Mouse (Mus musculus) lung, postnatal 36 days (tissue): ENCODE measurements at regions not wholly inside any gene's neighbourhood (a gene's known extent, or its start where the extent isn't known, plus 50 kb on each side); places are given as distances from the start of the nearest gene placed in this dataset.

Experiments
- DNase-seq: peaks from one replicate; pipeline ENCODE4 v3.0.0; 2022; ENCODE audit warnings: mixed read lengths

DNA sequence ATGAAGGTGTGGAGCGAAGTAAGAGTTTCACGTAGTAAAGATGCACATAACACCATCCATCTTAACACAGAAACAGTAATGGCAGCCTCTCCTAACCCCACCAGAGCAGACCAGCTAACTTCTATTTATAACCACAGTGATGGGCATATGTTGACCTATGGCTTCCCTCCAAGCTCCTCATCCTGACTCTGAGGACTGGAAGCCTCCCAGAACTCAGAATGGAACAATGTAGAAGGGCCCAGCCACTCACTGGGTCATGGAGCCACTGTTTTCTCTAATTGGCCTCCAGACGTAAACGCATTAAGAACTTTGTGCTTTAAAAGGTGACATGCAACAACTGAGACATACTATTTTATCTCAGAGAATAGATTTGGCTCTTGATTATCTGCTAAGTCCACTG lies 77.0 kb downstream of the Irs2 start:
- DNase-seq = no peak

DNA sequence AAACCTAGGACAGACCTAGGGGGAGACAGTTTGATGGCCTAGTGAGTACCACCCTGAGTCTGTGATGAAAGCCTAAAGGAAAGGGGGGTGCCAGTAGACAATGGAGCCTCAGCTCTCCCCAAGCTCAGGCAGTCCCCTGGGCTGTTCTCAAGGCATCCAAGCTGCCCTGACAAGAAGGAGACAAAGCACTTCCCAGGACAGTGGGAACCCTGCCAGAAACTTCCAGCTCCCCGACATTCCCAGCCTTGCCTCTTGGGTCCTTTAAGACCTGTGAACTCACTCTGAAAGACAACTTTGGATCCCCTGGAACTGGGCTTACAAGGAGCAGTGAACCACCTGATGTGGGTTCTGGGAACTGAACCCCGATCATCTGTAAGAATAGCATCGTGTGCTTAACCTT lies 79.4 kb downstream of the Irs2 start:
- no peak for DNase-seq

DNA sequence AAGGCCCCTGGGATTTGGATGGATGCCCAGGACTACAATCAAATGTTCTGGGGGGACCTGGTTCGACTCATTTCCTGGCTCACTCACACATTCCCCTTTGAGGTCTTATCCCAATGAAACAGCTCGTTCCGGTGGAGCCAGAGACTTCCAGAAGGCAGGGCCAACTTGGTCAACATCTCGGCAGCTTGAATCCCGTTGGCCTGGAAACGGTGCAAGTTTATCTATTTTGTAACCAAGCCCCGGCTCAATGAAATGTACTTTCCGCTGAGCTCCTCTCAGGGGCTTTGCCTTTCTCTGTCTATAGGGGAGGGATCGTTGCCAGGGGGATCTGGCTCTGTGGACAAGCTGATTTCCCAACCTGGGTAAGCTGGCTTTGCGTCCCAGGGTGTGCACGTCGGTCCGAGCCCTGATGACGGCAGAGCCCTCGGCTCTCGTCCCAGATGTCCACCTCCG lies 79.9 kb downstream of the Irs2 start:
- peak; percentile 79 for DNase-seq

DNA sequence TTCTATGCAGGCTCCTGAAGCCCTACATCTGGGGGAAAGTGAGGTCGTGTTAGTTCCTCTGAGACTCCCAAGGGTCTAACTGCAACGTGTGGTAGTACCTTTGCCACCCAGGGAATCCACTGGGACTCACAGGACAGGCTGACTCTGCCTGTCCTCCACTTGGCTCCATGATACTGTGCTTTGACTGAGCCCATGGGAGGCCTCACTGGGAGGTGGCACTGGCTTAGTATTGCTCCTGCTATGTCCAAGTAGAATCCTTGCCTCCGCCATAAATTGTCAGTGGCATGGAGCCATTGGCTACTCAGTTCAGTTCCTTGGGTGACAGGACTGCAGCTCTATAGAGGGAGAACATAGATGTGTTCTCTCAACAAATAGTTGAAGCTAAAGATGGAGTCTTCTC lies 81.1 kb downstream of the Irs2 start:
- no peak for DNase-seq

DNA sequence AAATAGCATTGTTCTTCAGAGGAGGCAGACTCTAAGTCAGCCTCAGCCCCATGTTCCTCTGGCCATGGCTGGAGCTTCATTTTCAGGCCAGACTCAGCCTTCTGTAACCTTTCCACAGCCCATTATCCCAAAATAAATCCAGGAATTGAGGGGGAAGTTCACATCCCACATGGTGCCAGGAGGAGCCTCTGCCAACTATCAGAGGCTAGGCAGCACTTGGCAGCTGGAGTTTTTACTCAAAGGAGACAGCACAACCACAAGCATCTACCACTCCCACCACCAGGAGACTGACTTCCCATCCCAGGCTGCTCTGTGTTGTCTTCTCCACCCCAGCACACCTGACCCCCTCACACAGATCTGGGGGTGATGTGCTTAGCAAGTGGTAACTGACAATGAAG lies 81.7 kb downstream of the Irs2 start:
- no peak for DNase-seq

DNA sequence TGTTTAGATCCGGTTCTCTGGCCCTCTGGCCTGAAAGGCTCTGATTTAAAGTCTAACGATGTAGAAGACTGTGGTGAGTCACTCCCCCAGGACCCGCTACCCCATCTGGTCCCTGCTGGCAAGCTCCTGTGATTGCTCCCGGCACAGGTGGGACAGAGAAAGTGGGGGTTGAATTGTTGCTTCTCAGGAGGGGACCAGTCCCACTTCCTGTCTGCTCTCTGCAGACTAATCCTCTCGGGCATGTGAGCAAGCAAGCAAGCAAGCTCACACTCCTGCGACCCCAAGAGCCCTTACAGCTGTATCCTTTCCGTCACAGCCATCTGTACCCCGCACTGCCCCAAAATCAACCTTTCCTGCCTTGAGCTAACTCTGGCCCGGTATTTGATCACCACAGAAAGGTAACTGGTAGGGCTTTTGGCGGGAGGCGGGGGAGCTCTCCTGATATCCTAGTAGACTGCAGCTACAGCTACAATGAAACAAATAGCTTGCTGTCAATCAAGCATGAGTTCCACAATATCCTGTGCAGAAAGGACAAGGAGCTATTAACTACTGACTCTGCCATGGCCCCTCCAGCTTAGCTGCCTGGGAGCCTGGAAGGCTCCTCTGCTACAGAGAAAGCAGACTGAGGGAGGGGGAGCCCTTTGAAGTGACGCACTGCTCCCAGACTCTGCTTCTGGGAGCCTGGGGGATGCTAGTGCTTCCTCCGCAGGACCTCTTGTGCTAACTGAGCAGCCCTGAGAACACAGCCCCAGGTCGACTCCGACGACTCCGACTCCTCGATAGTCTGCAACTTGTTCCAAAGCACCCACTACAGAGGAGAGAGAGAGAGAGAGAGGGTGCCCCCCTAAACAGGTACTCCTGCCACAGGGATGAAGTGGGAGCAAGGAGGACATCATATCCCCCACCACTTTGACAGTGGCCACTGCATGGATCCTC lies 82.4 kb downstream of the Irs2 start:
- no peak for DNase-seq

DNA sequence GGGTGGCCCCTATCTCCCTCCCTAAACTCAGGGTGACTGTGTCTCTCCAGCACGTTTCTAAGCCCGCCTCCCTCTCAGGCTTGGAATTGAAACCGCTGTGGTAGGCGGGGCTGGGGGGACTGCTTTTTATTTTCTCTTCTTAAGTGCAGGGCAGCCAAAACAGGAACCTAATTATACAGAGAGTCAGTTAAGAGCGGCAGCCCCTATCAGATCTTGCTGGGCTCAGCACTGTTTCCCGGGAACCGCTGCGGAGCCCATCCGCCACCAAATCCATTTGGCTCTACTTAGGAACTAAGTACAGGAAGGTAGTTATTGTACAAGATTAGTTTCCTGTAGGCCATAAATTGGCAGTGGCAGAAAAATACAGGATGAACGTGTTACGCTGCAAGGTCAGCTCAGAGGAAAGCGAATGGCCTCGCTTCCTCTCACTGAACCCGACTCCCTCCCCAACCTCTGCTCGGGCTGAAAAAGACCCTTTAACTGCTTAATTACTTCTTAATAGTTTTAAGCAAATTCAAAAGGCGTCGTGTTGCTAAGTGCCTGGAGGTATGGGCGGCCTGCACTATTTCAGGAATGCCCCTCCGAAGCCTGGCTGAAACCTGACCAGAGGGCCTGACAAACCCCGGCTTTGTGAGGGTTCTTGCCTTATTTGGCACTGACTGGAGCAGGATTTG lies 83.6 kb downstream of the Irs2 start:
- peak; percentile 88 for DNase-seq

DNA sequence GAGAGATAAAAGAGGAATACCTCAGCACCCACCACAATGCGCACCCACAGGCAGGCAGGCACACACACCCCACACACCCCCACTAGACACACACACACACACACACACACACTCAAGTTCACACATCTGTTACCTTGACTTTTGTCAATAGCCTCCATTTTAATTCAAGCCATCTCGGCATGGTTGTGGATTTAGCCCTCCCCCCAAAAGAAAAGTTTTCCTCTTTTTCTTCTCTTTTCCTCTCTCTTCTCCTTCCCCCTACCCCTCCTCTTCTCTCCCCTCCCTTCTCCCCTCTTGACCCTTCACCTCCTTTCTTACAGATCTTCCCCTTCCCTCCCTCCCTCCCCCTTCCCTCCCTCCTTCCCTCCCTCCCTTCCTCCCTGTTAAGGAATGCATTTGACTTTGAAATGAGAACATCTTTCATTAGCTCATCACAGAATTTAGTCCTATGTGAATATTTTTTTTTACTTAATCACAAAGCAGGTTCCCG lies 84.2 kb downstream of the Irs2 start:
- DNase-seq = no peak

DNA sequence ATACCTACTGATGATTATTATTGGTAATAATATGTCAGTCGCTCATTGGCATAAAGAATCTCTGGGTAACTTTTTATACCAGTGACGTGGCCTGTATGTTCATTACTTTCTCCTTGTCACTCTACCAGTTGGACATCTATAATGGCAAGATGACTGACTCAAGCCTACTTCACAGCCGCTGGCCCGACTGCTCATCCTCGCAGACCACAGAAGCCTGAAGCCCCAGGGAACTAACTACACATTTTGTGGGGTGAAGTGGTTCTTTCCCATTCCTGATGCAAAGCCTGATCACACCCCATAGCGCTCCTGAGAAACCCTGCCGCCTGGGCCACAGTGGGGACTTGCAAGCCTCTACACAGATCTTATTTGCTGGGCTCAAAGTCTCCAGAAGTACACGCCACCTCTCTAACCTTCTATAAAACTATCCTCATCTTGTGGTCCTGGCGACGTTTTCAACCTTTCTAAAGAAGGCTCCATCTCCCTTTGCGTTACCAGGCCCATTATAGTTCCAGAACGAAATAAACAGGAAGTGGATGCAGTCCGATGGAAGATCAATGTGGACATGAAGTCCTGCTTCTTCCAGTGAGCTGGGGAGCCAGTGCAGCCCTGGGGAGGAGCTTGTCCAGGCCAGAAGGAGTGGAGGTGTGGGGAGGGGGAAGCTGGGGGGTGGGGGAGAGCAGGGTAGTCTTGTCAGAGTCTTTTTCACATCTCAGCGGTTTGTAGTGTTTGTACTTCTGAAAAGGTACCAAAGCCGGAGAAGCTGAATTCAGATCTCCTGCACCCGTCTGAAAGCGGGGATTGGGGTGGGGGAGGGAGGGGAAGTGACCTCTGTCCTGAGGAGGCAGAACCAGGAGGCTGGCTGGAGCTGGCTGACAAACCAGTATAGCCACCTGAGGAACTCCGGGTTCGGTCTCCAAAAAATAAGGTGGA lies 84.9 kb downstream of the Irs2 start:
- DNase-seq = no peak

DNA sequence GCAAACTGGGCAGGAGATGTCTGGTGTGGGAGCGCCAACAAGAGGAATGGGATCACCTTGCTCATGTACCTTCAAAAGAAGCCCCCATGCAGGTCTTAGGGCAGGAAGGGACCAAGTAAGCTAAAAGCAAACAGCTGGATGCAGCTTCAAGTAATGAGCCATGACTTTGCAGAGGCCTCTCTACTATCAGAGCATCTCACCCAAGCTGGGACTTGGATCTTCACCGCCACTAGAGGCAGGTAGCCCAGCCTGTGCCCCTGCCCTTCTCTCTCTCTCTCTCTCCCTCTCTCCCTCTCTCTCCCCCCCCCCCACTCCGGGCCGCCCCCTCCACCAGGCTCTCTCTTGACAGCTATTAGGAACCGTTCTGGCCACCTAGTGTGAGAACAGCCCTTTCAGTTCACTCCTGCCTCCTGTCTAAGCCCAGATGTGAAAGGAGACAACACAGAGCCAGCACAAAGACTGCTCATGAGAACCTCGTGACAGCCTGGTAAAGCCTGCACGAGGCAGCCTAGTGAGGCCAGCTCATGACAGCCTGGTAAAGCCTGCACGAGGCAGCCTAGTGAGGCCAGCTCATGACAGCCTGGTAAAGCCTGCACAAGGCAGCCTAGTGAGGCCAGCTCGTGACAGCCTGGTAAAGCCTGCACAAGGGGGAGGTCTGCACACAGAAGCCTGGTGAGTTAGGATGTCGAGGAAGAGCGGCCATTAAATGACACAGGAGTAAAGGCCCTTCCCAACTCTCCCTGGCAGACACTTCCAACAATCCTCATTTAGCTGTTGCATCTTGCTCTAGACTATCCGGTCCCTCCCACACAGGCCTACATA lies 85.8 kb downstream of the Irs2 start:
- DNase-seq = no peak

DNA sequence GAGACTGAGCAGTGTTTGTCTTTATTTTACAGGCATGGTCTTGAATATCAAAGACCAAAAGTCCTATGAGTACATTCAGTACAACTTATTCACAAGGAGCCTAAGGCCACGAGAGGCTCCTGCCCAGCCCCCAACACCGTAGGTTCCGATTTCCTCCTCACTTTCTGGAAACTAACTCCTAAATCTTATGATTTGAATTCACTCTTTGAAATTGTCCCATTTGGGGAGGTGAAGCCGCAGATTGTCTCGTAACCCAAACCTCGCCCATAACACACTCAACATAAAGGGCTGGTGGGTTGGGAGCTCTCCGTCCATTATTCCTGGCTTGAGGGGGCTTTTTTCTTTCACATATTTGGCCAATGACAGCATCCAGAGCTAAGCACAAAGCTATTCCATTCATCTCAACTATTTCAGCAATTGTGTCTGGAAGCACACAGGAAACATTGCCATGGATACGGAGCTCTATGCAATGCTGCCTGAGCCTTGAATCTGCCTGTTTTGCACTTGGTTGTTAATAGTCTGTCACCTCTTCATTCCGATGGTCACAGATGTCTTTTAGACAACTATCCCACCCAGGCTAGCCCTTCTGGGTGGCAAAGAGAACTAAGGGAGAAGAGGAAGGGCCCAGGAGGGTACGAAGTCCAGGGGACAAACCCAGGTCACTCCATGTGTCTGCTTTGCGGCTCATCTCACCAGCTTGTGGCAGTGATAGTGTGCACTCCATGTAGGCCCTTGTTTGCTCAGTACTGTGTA lies 86.6 kb downstream of the Irs2 start:
- no peak for DNase-seq

DNA sequence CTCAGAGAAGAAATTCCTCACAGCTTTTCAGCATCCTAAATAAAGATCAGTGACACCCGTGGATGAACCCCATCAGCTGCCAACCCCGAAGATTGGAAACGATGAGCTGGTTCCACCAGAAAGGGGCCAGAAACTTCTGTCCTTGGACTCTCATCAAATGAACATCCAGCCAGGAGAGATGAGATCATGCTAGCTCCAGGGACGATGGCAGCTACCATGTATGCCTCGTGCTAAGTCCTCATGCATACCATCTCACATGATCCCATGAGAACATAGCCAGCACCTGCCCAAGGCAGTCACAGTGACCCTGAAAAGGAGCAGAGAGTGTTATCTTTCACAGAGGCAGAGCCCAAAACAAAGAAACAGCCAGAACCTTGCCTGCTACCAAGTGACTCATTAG lies 88.6 kb downstream of the Irs2 start:
- DNase-seq = no peak

DNA sequence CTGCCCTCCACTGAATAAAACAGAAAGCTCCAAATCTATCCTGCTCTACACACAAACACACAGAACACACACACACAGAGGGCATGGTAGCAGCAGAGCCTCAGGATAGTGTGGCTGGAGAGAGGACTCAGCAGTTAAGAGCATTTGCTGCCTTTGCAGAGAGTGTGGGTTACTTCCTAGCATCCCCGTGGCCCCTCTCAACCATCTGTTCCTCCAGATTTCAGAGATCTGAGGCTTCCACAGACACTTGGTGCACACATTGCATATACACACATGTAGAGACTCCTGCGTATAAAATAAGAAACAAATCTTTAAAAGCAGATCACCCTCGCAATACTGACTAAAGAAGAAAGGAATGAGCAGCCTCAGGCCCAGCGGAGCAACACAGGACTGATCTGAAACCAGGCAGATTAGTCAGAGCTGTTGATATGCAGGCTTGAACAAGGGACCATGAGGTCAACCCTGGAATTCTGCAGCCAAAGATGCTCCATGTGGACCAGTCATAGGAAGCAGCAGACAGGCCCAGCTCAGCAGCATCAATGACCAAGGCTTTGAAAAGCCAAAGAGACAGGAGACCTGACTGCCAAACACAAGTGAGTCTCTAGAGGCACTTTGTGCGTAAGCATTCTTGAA lies 89.7 kb downstream of the Irs2 start:
- no peak for DNase-seq

DNA sequence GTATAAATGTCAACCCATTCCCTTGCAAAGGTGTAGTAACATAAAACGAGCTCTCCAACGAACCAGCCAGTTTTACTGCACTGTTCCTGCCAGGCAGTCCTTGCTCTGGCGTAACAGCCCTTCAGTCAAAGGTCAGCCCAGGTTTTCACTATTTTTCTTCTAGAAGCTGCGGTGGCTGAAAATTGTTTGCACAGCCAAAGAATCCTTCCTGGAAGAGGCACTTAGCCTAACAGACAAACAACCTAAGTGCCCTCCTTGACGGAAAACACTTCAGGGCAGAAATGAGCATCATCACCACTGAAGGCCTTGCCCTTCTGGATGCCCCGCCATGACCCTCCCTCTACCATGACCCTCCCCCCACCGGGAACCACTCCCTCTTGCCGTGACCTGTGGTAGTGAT lies 93.6 kb downstream of the Irs2 start:
- DNase-seq = peak; percentile 81

DNA sequence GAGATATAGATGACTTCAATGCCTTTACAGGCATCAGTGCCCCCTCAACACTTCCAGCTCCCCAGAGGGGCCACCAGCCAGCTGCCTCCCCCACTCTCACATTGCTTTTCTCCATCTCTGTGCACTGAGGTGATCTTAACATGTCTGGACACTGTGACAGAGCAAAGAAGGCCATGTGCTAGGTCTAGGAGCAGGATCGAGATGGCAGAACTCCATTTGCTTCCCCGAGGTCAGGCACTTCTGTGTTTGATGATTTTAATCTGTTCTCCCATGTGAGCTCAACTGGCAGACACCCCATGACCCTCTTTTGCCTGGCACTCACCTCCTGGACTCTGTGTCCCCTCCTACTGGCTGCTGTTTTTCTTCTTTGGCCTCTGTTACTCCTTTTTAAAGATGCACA lies 95.8 kb downstream of the Irs2 start:
- peak; percentile 31 for DNase-seq

DNA sequence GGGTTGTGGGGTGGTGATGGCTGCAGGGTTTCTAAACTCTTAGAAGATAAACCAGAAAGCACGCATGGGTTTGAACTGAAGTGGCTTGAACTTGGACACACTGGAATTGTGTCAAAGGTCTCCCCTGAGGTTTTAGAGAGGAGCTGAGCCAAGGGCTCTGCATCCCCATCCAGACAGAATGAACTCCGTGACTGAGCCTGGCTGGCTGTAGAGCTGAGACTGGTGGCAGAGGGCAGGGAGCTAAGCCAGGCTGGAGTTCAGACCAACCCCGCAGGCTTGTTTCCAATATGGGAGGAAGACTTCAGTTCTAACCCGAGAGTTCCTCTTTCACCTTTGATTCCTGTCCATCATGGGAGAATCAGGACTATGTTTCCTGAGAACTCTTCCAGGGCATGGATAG lies 96.9 kb downstream of the Irs2 start:
- no peak for DNase-seq

DNA sequence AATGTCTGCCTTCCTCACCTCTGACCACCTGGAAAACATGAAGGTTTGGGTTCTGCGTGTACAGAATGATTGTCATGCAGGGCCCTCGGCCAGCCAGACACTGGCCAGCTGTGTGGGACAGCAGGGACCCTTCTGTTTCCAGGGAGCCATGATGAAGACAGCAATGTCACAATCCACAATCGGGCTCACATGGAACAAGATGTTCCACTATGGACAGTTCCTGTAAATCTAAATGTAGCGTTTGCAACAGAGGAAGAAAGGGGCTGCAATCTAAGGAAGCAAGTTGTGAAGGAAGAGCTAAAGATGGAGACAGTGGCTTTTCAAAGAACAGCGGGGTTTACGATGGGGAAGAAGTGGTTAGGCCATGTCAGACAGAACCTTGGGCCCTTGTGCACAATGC lies 97.3 kb downstream of the Irs2 start:
- peak; percentile 39 for DNase-seq

DNA sequence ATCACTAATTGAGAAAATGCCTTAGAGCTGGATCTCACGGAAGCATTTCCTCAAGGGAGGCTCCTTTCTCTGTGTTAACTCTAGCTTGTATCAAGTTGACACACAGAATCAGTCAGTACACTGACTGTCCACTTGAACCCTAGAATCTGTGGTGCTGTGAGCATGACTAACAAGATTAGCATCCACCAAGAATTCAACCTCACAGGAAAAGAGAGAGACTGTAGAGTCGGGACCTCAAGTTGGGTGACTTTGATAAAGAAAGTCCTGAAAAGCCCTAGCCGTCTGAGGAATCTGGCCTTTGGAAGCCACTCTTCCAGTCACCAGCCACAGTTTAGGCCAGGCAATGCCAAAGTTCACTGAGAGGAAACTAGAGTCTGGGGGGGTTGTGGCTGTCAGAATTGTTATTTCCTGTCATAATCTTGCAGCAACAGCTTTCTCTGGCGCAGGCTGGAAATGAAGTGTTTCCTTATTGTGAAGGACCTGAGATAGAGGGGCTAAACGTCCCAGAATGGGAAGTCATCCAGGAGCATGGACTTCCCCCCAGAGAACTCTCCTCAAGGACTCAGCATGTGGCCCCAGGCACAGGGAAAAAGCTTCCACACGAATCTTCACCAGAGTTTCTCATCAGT lies 97.9 kb downstream of the Irs2 start:
- DNase-seq = peak; percentile 78

DNA sequence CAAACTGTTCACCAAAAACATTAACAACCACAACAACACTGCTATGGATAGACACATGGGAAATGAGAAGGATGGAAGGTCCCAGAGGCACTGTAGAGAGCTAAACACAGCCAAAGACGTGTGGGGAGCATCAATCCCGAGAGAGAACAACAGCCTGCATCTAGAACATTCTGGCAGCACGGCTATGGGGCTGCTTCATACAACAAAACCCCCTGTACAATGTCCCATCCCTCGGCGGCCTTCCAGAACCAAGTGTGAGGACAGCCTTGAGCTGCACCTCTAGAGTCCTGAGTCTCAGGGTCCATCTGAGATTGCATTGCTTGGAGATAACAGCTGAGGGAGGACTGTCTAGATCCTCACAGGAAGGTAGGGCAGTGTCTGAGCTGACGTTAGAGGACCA lies 99.1 kb downstream of the Irs2 start:
- no peak for DNase-seq

DNA sequence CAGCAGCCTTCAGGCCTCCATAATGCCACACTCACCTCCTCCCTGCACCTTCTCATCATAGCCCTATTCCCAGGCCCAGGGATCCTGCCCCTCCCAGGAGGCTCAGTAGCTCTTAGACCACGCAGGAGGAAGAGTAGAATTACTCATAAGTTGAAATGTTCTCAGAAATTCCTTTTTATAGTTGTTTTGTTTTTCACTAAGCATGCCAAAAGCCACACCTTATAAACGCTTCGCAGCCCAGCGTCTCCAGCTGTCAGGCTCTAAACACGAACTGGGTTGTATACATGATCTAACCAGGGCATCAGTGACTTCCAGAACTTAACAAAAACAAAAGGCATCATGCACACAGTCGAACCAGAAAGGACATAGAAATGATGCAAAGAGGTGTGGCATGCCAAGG lies 101.9 kb downstream of the Irs2 start:
- no peak for DNase-seq
